Mouse (Mus musculus): ENCODE measurements around the gene Olfr432. TPM values are rescaled to one million over a fixed set of nuclear protein-coding genes. Genes with fewer than 3 reads are reported as not detected.
A peak's percentile ranks its signal among the peaks of the same experiment; 100 is the strongest.
"Not testable (repeated sequence)": the region's sequence is repeated elsewhere in the genome, so short reads cannot be mapped to it uniquely, and the experiment has no call there.

Gene Olfr432
- not detected for total RNA-seq (2022)

- DNase-seq (ENCODE audit: low spot score), result no peak
Measured at GRCm38 (mm10) chr1:174048893-174049292, at the start of gene Olfr432. Gene Olfr432, plus strand, starts transcription at chr1:174049205.

GRCm38 (mm10) chr1:174004352-174005109 lies 44.5 kb upstream of the Olfr432 start:
- not testable (repeated sequence) for DNase-seq (ENCODE audit: low spot score)

GRCm38 (mm10) chr1:174007050-174007449 lies 42.0 kb upstream of the Olfr432 start:
- DNase-seq (ENCODE audit: low spot score), result not testable (repeated sequence)

GRCm38 (mm10) chr1:174031698-174032097 lies 17.3 kb upstream of the Olfr432 start, which contains the start of gene Ifi205:
Gene Ifi205, minus strand, starts transcription at chr1:174031810.
- DNase-seq (ENCODE audit: low spot score), result peak; percentile 68

- DNase-seq (ENCODE audit: low spot score), result no peak
Measured at GRCm38 (mm10) chr1:174035841-174036240, 13.2 kb upstream of the Olfr432 start.

GRCm38 (mm10) chr1:174038480-174038879 lies 10.5 kb upstream of the Olfr432 start:
- peak; percentile 53 for DNase-seq (ENCODE audit: low spot score)

GRCm38 (mm10) chr1:174040523-174041177 lies 8.4 kb upstream of the Olfr432 start, which contains the start of gene Olfr433:
Gene Olfr433, plus strand, starts transcription at chr1:174040705.
- DNase-seq (ENCODE audit: low spot score), result peak; percentile 84

- not testable (repeated sequence) for DNase-seq (ENCODE audit: low spot score)
Measured at GRCm38 (mm10) chr1:174042091-174042884, 6.7 kb upstream of the Olfr432 start.

GRCm38 (mm10) chr1:174044431-174044830 lies 4.6 kb upstream of the Olfr432 start:
- DNase-seq (ENCODE audit: low spot score), result peak; percentile 63

- DNase-seq (ENCODE audit: low spot score), result not testable (repeated sequence)
Measured at GRCm38 (mm10) chr1:174048227-174048626, 778 bp upstream of the Olfr432 start.

GRCm38 (mm10) chr1:174049357-174049756 lies 352 bp downstream of the Olfr432 start:
- not testable (repeated sequence) for DNase-seq (ENCODE audit: low spot score)

GRCm38 (mm10) chr1:174050532-174050931 lies 1.5 kb downstream of the Olfr432 start:
- DNase-seq (ENCODE audit: low spot score), result no peak

GRCm38 (mm10) chr1:174051515-174051914 lies 2.5 kb downstream of the Olfr432 start:
- peak; percentile 53 for DNase-seq (ENCODE audit: low spot score)

GRCm38 (mm10) chr1:174051931-174052536 lies 3.0 kb downstream of the Olfr432 start:
- DNase-seq (ENCODE audit: low spot score), result no peak

GRCm38 (mm10) chr1:174052981-174053380 lies 4.0 kb downstream of the Olfr432 start:
- no peak for DNase-seq (ENCODE audit: low spot score)

- no peak for DNase-seq (ENCODE audit: low spot score)
Measured at GRCm38 (mm10) chr1:174055248-174055647, 6.2 kb downstream of the Olfr432 start.

- DNase-seq (ENCODE audit: low spot score), result no peak
Measured at GRCm38 (mm10) chr1:174066305-174066704, 17.3 kb downstream of the Olfr432 start, which contains the start of gene Olfr430. Gene Olfr430, plus strand, starts transcription at chr1:174066605.

GRCm38 (mm10) chr1:174084031-174084430 lies 35.0 kb downstream of the Olfr432 start, which contains the start of gene Olfr429:
Gene Olfr429, plus strand, starts transcription at chr1:174084331.
- DNase-seq (ENCODE audit: low spot score), result no peak

GRCm38 (mm10) chr1:174096591-174096990 lies 47.6 kb downstream of the Olfr432 start, which contains the start of gene Olfr427:
Gene Olfr427, plus strand, starts transcription at chr1:174096891.
- DNase-seq (ENCODE audit: low spot score), result no peak

GRCm38 (mm10) chr1:174103735-174104134 lies 54.7 kb downstream of the Olfr432 start:
- DNase-seq (ENCODE audit: low spot score), result peak; percentile 19

All from heart, adult 8-10 months (tissue).